Mouse (Mus musculus) liver, embryonic 13.5 days (tissue): ENCODE results near the gene Aspa. TPM values are rescaled to one million over a fixed set of nuclear protein-coding genes. Genes with fewer than 3 reads are reported as not detected.
"Not testable (repeated sequence)": the region's sequence is repeated elsewhere in the genome, so short reads cannot be mapped to it uniquely, and the experiment has no call there.

Source experiments
- ATAC-seq: fragments of 200-750 bp; cut with Nextera tagmentation; 2 replicates; pipeline ENCODE4 v1.8.0; 2017; ENCODE audit warnings: low read depth, mild to moderate bottlenecking, moderate number of reproducible peaks, moderate library complexity
- DNase-seq: peaks from one replicate; pipeline ENCODE4 v3.0.0; 2022
- H3K27ac ChIP-seq: fragments of 300-500 bp; sonication (generic); 2 replicates; pipeline ENCODE4 v1.5.1; 2015; ENCODE audit warnings: moderate library complexity, mild to moderate bottlenecking, inconsistent platforms
- H3K27me3 ChIP-seq: fragments of 300-500 bp; sonication (generic); 2 replicates; pipeline ENCODE4 v1.6.1; 2015; ENCODE audit warnings: mild to moderate bottlenecking, inconsistent platforms
- H3K36me3 ChIP-seq: fragments of 300-500 bp; sonication (generic); 2 replicates; pipeline ENCODE4 v1.6.1; 2015; ENCODE audit warnings: mild to moderate bottlenecking, inconsistent platforms
- H3K4me1 ChIP-seq: fragments of 300-500 bp; sonication (generic); replicated peaks from 2 replicates; pipeline ENCODE4 v1.6.1; 2015; ENCODE audit warnings: inconsistent platforms
- H3K4me2 ChIP-seq: fragments of 300-500 bp; sonication (generic); 2 replicates; pipeline ENCODE4 v1.6.1; 2015; ENCODE audit warnings: inconsistent platforms, mild to moderate bottlenecking, moderate library complexity
- H3K4me3 ChIP-seq: fragments of 300-500 bp; sonication (generic); replicated peaks from 2 replicates; pipeline ENCODE4 v1.5.1; 2015; ENCODE audit warnings: mild to moderate bottlenecking, inconsistent platforms
- H3K9ac ChIP-seq: fragments of 300-500 bp; sonication (generic); 2 replicates; pipeline ENCODE4 v1.6.1; 2015; ENCODE audit warnings: mild to moderate bottlenecking, inconsistent platforms
- H3K9me3 ChIP-seq: fragments of 300-500 bp; sonication (generic); replicated peaks from 2 replicates; pipeline ENCODE4 v1.6.1; 2016; ENCODE audit warnings: inconsistent platforms
- WGBS: fragments of 180-500 bp; shearing (Covaris S2); methylation state at CpG from one replicate; pipeline ENCODE4 v1.1.7; 2015; ENCODE audit not compliant: insufficient replicate concordance; 5-methylcytosine and 5-hydroxymethylcytosine counted together
- polyA plus RNA-seq: library from polyadenylated mRNA; unstranded; fragments of >200 nt; fragmentation: Nextera tagmentation; extraction: Ambion mirVana; gene quantifications from 2 replicates; pipeline ENCODE4 v1.2.1, GENCODE M21; 2015

Gene Aspa
- polyA plus RNA-seq: 2.0 and 2.1 TPM in 2 replicates

DNA sequence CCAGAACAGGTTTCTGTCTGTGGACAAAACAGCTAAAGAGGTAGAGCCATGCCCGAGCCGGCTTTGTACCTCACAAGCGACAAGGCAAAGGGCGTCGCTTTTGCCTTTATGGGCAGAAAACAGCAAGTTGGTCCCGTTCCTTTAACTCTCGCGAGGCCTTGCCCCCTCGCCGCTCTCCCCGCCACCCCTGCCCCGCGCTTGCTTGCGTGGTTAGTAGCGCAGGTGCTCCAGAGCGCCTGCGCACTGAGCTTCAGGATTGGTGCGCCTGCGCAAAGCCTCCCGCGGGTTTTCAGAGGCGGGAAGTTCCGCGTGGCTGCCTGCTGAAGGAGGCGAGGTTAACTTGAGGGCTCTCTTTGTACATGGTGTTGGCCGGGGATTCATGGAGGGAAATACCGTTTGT, at the start of gene Aspa, which contains the start of the genes Gm49340 and Spata22:
TSS of gene Aspa (minus strand) at position 155 of the 400 bp plus-strand sequence.
TSS of gene Gm49340 (plus strand) at position 300 of the 400 bp plus-strand sequence.
TSS of gene Spata22 (plus strand) at position 300 of the 400 bp plus-strand sequence.
- Histone ChIP-seq H3K36me3 (no peaks in the 10 kb centered on the region), H3K9ac (no peak within 1 kb of the TSS), H3K4me1 (no peaks in the 10 kb centered on the region), H3K4me3 (no peak within 1 kb of the TSS), H3K27ac (no peak within 1 kb of the TSS), H3K27me3 (no peaks in the 10 kb centered on the region), H3K4me2 (no peak within 1 kb of the TSS), H3K9me3 (no peaks in the 10 kb centered on the region)
- 69% methylated on average over 27 of the region's 27 CpGs for WGBS
- ATAC-seq (no peak), DNase-seq (no peak)

- no peak within 1 kb of the TSS for H3K4me2 ChIP-seq
- no peak within 1 kb of the TSS for H3K9ac ChIP-seq
- no peaks in the 10 kb centered on the region for H3K4me1 ChIP-seq
- WGBS: 72% methylated on average over 2 of the region's 2 CpGs
- H3K4me3 ChIP-seq: no peak within 1 kb of the TSS
- H3K36me3 ChIP-seq: no peaks in the 10 kb centered on the region
- no peaks in the 10 kb centered on the region for H3K27me3 ChIP-seq
- ATAC-seq (no peak), DNase-seq (no peak)
- H3K27ac ChIP-seq: no peak within 1 kb of the TSS
- 0 out of 2 replicates have a peak, but pooled peaks cover 4% of the 10 kb centered on the region for H3K9me3 ChIP-seq
Measured at GRCm38 (mm10) chr11:73370946-73371345, 41.5 kb upstream of the Aspa start, which contains the start of gene Olfr376. TSS of gene Olfr376 (plus strand) at chr11:73371246.

DNA sequence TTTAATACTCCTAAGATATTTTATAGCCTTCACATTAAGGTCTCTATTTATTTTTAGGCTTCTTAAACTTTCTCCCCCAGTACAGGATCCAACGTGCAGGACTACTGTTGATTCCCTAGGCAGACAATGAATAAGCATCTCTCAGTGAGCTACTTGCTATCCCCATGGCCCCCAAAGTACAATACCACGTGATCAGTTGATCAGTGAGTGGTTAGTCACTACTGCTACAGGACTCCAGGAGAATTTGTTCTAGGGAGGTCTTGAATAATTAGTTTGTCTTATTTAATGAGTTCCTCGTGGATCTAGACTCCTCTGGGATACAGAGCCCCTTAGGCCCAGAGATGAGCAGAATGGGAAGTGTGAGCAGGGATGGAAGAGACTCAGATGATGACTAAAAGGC, 21.1 kb upstream of the Aspa start, which contains the start of gene Olfr20:
TSS of gene Olfr20 (plus strand) at position 301 of the 400 bp plus-strand sequence.
- ATAC-seq: no peak

GRCm38 (mm10) chr11:73336919-73337318, 7.5 kb upstream of the Aspa start:
- Histone ChIP-seq H3K36me3 (no peaks in the 10 kb centered on the region), H3K27ac (no peak overlapping the region), H3K4me1 (no peaks in the 10 kb centered on the region), H3K4me3 (no peak overlapping the region), H3K4me2 (no peak overlapping the region), H3K9ac (no peak overlapping the region), H3K9me3 (no peaks in the 10 kb centered on the region), H3K27me3 (no peaks in the 10 kb centered on the region)
- WGBS: 55% methylated on average over 4 of the region's 4 CpGs
- ATAC-seq (no peak), DNase-seq (no peak)

More for the DNA sequence above, 21.1 kb upstream of the Aspa start, which contains the start of gene Olfr20:
- H3K4me2 ChIP-seq: no peak within 1 kb of the TSS
- H3K9me3 ChIP-seq: no peaks in the 10 kb centered on the region
- H3K27ac ChIP-seq: no peak within 1 kb of the TSS
- WGBS: 28% methylated on average over 3 of the region's 3 CpGs
- no peaks in the 10 kb centered on the region for H3K4me1 ChIP-seq
- H3K36me3 ChIP-seq: no peaks in the 10 kb centered on the region
- no peak within 1 kb of the TSS for H3K9ac ChIP-seq
- no peaks in the 10 kb centered on the region for H3K27me3 ChIP-seq
- H3K4me3 ChIP-seq: no peak within 1 kb of the TSS
- no peak for DNase-seq

DNA sequence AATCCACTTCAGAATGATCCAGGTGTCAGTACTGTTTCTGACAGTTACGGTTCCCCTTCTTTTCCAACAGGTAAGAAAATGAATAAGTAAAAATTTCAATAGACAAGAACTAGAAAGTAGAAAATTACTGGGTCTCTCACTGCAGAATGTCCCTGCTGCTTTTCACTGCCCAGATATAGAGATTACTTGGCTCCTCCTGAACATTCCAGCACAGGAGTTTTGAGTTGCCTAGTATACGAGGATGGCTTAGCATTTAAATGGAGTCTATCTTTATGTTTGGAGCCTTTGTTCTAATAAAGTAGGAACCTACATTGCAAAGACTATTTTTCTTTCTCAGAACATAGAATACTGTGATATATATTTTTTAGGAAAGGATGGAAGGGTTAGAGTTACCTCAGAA, 4.0 kb upstream of the Aspa start:
- H3K4me3 ChIP-seq: no peak overlapping the region
- WGBS: 61% methylated on average over 2 of the region's 2 CpGs

DNA sequence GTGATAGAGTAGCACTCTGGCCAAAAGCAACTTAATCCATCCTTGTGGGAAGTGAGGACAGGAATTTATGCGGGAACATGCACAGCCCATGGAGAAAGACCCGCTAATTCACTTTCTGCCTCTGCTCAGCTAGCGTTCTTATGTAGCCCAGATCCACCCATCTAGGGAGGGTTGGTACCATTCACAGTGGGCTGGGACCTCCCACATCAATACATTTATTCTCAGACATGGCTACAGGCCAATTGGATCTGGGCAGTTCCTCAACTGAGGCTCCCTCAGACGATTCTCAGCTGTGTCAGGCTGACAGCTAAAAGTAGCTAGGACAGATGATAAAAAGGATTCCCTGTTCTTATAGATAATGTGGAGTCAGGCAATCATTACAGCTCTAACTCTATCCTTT, 2.0 kb downstream of the Aspa start:
- Histone ChIP-seq H3K27ac (no peak overlapping the region), H3K9ac (no peak overlapping the region), H3K9me3 (no peaks in the 10 kb centered on the region), H3K27me3 (no peaks in the 10 kb centered on the region), H3K4me2 (no peak overlapping the region), H3K36me3 (no peaks in the 10 kb centered on the region), H3K4me3 (no peak overlapping the region), H3K4me1 (no peaks in the 10 kb centered on the region)
- 67% methylated on average over 4 of the region's 4 CpGs for WGBS
- DNase-seq (no peak), ATAC-seq (no peak)

More for the DNA sequence above, 4.0 kb upstream of the Aspa start:
- H3K9ac ChIP-seq: no peak overlapping the region
- no peaks in the 10 kb centered on the region for H3K9me3 ChIP-seq
- no peak overlapping the region for H3K4me2 ChIP-seq
- no peaks in the 10 kb centered on the region for H3K4me1 ChIP-seq
- no peaks in the 10 kb centered on the region for H3K27me3 ChIP-seq
- ATAC-seq (no peak), DNase-seq (no peak)
- no peaks in the 10 kb centered on the region for H3K36me3 ChIP-seq
- no peak overlapping the region for H3K27ac ChIP-seq

DNA sequence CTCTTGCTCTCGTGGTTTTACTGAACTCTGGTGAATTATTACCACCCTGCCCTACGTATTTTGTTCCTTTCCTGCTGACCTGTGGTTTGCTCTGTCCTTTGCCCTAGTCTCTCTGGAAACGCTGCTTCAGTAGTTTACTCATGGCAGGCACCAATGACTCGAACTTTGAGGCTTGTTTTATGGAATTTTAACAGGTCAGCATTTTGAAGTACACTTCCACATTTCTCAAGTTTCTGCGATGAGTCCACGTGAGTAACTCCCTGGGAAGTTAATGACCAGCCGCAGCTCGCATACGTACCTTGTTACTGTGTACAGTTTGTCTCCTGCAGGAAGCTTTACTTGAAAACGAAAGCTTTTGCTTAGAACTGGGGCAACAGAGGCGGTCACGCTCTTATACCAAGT, 2.9 kb downstream of the Aspa start:
- no peak for DNase-seq
- 0 out of 2 replicates have a peak overlapping the region, but pooled peaks have one; percentile 17 for H3K4me2 ChIP-seq
- no peak overlapping the region for H3K9ac ChIP-seq
- peak overlapping the region; percentile 63 for H3K27ac ChIP-seq
- no peaks in the 10 kb centered on the region for H3K27me3 ChIP-seq
- H3K9me3 ChIP-seq: no peaks in the 10 kb centered on the region
- 27% methylated on average over 12 of the region's 12 CpGs for WGBS
- ATAC-seq: peak; percentile 83
- H3K4me1 ChIP-seq: no peaks in the 10 kb centered on the region
- peak overlapping the region; percentile 12; the same call in 1 of the 2 replicates for H3K4me3 ChIP-seq
- no peaks in the 10 kb centered on the region for H3K36me3 ChIP-seq

DNA sequence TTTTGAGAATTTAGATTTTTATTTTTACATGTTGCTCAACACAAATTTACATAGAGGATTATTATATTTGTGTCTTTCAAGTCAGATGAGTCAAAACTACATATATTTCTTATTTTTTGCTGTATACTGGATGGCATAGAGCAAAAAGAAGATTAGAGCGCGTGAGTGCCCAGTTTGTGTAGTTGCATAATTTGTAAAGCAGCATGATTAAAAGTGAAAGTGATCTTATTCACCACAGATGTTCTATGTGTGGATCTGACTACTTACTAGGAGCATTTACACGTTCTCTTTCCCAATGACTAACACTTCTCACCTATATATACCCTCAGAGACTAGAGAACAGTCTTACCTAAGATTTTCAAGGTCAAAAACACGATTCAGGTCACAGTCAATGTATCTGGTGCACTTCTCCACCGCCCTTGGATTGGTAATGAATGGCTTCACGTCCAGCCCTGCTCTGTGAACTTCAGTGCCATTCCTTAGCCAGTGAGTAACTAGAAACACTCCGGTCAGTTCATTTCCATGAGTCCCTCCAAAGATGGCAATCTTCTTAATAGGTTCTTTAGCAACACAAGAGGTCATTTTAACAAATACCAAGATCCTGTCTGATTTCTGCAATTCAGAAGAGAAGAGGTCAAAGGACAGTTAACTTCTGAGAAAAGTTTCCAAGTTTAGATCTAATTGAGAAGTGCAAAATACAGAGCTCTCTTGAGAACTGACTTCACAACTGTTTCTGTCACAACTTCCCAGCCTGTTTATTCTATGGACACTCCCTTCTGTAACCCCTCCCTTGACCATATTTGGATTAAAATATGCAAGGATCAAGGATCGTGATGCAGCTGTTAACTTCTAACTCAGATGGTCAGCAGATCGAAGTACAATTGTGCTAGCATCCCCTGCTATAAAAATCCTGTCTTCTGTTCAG, 5.2 kb downstream of the Aspa start:
- H3K36me3 ChIP-seq: no peaks in the 10 kb centered on the region
- no peaks in the 10 kb centered on the region for H3K27me3 ChIP-seq
- no peak overlapping the region for H3K9ac ChIP-seq
- WGBS: 51% methylated on average over 9 of the region's 9 CpGs
- H3K4me3 ChIP-seq: no peak overlapping the region
- no peak overlapping the region for H3K27ac ChIP-seq
- H3K9me3 ChIP-seq: no peaks in the 10 kb centered on the region
- no peaks in the 10 kb centered on the region for H3K4me1 ChIP-seq
- no peak overlapping the region for H3K4me2 ChIP-seq
- no peak for DNase-seq
- no peak for ATAC-seq

DNA sequence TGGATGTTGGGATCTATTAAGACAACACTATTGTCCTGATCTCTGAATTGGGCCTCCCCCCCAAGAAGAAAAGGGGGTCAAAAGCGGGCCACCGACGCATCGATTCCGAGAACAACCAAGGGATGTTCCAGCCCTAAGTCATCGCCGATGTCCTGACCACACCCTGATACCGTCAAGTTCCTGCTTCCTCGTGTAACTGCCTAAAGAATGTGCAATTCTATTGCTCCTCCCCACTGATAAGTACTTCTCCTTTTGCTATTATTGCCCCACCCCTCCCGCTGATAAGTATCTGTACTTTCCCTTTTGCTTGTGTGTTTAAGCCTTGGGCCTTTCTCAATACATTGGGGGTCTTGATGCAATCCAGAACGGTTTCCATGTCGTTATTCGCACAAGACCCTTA, 8.3 kb downstream of the Aspa start:
- not testable (repeated sequence) for DNase-seq, H3K4me1 ChIP-seq, H3K4me3 ChIP-seq, ATAC-seq, H3K36me3 ChIP-seq, H3K9me3 ChIP-seq, H3K27me3 ChIP-seq, H3K4me2 ChIP-seq, H3K27ac ChIP-seq, H3K9ac ChIP-seq
- WGBS: 75% methylated on average over 13 of the region's 13 CpGs

GRCm38 (mm10) chr11:73318581-73318980, 10.8 kb downstream of the Aspa start:
- H3K27me3 ChIP-seq, H3K27ac ChIP-seq, H3K4me1 ChIP-seq, H3K36me3 ChIP-seq, DNase-seq, H3K9ac ChIP-seq, ATAC-seq, H3K9me3 ChIP-seq, H3K4me2 ChIP-seq, H3K4me3 ChIP-seq: not testable (repeated sequence)
- 58% methylated on average over 2 of the region's 2 CpGs for WGBS

DNA sequence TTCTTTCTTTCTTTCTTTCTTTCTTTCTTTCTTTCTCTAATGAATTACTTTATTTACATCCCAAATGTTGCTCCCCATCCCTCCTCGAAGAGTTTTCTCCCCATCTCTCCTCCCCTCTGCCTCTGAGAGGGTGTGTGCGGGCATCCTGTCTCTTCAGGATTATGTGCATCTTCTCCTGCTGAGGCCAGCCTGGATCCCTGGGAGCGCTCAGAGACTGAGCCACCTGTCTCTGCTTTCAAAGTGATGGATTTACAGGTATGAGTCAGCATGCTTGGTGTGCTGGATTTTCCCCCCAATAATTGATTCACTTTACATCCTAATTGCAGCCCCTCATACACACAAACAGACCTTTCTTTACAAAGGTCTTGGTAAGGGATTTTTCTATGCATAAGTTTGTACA, 13.4 kb downstream of the Aspa start:
- no peaks in the 10 kb centered on the region for H3K27me3 ChIP-seq
- no peak overlapping the region for H3K9ac ChIP-seq
- DNase-seq (no peak), ATAC-seq (no peak)
- H3K4me3 ChIP-seq: no peak overlapping the region
- no peaks in the 10 kb centered on the region for H3K36me3 ChIP-seq
- no peaks in the 10 kb centered on the region for H3K9me3 ChIP-seq
- no peak overlapping the region for H3K4me2 ChIP-seq
- no peak overlapping the region for H3K27ac ChIP-seq
- 37% methylated on average over 3 of the region's 3 CpGs for WGBS
- H3K4me1 ChIP-seq: no peaks in the 10 kb centered on the region
